Mouse (Mus musculus) adrenal gland, postnatal 36 days (tissue): ENCODE results near the gene Inhba. TPM values are rescaled to one million over a fixed set of nuclear protein-coding genes. Genes with fewer than 3 reads are reported as not detected.

Experiments
- DNase-seq, 2 experiments: peaks; one replicate each; pipeline ENCODE4 v3.0.0; 2021; ENCODE audit warnings: mixed read lengths in 1 of 2
- total RNA-seq, 2 experiments: library from RNA; stranded (reverse); gene quantifications; 2 replicates each; pipeline ENCODE4 v1.2.3; 2021

Inhba gene
- total RNA-seq, 2 experiments from 2014 or later = 0.89 to 2.2 TPM

DNA sequence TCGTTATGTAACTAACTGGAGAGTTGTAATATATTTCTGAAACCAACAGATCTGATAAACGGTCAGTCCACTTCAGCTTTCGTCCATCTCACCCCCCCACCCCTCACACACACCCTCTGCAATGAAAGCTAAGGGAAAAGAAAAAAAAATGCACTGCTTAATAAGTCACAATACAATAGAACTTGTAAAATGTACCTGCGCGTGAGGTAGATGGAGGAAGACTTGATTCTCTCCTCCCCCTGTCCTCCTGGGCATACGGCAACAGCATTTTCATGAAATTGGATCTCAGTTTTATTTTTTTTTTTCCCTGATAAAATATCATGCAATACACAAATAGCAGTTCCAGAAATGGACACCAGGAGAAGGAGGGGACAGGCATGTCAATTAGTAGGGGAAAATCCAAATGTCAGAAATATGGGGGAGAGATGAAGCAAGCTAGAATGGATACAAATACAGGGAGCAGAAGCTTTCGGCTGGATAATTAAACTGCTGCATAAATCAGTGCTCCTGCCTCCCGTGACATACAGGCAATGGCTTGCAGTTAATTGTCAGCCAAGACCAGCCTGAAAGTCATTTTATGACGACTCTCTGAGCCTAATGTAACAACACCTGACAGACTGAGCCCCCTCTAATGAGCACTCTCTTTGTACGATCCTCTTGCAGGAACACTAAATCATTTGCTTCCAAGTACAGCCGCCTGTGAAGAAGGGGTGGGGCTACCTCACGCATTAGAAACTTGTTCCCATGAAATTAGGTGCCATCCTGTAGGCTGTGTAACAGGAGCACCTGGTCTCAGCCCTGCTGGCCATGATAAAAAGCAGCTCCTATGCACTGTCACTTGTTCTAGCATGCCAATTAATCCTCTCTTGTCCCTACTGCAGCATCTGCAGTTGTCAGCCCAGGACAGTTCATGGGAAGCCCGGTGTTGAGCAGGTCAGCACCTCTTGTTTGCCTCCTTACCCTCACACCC, 11.7 kb downstream of the Inhba start:
- DNase-seq = no peak

DNA sequence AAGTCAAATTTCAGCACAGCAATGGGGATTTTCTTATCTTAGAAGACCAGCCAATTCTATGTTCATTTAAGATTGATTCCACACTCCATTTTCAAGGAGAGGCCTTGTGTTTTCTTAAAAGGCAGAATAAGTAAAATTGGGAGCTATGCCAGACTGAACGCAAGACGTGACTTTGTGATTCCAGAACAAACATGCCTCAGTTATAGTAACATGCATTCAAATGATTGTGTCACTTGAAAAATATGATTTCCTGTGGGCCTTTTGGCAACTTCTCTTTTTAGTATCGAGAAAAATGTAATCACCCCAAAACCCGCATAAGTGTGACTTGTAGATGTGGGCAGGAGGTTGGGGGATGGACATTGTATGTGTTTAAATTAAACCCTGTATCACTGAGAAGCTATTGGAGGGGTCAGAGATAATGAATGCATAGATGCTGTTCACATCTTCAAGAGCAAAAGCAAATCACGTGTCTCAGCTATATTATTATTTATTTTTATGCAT, 19.0 kb downstream of the Inhba start:
- no peak for DNase-seq

DNA sequence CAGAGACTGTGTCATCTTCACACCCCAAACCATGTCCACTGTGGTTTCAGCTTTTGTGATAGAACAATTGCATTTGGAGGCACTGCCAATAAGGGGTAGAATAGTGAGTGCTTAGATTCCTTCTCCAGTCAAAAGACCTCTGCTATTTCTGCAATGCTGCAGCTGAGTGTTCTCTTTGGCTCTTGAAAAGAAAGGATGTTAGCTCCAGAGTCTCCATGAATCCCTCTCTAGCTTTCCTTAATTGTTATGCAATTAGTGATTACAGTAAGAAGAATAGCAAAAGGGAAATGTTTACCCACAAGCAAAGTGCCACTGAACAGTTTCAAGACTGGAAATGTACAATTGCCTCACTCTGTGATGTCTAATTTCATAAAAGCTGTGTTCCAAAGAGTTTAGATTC, 20.8 kb downstream of the Inhba start:
- no peak for DNase-seq

DNA sequence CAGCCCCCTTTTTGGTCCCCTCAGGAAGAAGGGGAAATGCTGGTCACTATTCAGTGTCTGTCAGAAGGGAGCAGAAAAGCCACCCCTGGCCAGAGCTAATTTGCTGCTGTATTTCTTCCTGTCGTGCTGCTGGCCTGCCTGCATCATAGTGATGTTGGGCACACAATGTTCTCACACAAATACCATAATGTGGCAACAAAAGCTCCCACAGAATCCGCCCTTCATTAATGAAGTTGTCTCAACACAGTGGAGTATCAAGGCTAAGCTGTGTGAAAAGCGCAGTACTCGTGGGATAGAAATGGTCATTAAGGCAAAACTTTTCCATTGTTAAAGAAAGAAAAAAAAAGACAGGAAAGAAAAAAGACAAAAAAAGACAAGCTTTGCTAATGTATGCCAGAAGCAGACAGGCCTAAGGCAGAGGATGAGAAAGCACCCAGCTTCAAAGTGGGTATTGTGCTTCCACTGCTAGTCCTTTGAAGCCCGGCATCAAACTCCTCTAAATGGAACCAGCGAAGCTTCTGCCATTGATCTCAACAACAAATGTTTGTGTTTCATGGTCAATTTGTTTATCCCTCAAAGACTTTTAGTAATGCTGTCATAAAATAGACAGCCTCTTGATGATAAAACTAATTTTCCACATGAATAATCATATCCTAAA, 21.4 kb downstream of the Inhba start:
- no peak for DNase-seq

DNA sequence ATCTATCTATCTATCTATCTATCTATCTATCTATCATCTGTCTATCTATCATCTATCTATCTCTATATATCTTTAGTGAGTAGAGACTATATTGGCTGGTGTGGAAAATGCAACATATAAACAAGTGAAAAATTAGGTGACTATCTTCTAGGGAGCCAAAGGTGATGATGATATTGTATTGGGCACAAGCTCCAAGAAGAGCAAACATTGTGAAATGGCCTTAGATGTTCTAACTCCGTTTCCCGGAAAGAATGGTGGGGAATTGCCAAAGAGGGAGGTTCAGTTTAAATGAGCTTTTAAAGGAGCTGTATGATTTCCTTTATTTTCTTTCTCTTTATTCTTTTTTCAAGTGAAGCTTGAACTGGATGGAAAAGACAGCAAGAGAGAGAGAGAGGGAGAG, 57.4 kb downstream of the Inhba start:
- DNase-seq = no peak

DNA sequence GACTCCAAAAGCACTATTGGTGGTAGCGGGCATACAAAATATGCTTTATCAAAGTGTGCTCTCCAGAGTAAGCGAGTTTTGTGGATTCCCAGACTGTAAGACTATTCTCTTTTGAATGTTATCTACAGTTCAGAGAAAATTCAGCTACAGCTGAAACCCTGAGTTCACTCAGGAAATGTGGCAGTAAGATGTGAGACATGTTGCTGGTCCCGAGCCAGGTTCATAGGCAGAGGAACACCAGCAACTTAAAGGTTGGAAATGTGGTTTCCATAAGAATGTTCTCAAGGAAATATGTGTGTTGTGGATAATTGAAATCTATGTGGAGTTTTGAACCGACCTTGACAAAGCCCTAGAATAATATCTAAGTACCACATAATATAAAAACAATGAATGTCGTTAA, 65.6 kb downstream of the Inhba start:
- no peak for DNase-seq

DNA sequence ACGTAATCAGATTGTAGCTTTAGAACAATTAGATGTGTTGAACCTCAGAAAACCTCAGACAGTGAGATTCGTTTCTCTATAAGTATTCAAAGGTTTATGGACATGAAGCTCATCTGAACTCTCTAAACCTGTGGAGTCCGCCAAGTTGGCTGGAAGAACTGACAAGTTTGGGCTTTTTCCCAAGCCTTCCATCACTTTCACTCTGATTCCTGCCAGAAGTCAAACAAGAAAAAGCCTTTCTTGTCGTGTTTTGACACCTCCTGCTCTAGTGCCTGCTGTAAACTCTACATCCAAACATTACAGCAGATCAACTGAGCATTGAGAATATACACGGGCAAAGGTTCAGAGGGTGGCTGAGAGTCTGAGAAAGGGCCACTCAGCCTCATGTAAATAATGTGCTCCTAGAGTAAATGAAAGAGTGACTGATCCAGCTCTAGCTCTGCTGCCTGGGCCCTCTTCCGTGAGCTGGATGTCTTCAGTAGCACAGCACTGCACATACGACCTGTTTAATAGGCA, 66.6 kb downstream of the Inhba start:
- DNase-seq = no peak

DNA sequence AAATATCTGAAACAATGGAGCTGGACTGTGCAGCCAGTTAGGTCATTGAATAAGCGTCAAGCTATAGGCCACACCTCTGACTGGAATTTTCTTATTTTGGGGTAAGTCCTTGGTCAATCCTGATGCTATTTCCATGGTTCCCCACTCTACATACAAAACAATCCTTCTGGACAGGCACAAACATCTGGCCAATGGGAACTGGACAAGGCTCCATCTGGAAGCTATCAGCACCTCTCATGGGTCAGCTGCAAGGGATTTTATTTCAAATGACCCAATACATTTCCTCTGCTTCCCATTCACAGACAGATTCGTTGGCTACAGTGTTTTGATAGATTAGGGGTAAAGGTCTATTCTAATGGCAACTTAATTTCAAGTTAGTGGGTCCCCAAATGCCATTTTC, 68.6 kb downstream of the Inhba start:
- no peak for DNase-seq
